Mouse (Mus musculus) testis, adult 2 months (tissue): ENCODE measurements around the gene Hist1h2bk. TPM values are rescaled to one million over a fixed set of nuclear protein-coding genes. Genes with fewer than 3 reads are reported as not detected.
A peak's percentile ranks its signal among the peaks of the same experiment; 100 is the strongest.

ENCODE experiments used
- H3K27ac ChIP-seq: fragments of 200-500 bp; 2 replicates; pipeline ENCODE4 v1.5.1; 2012; ENCODE audit warnings: low read depth, low read length; ENCODE audit not compliant: control insufficient read depth, insufficient read depth
- H3K27me3 ChIP-seq: fragments of 200-500 bp; 2 replicates; pipeline ENCODE4 v1.6.1; 2012; ENCODE audit warnings: mild to moderate bottlenecking, low read length, moderate library complexity; ENCODE audit not compliant: control insufficient read depth, insufficient read depth
- H3K36me3 ChIP-seq: fragments of 200-500 bp; 2 replicates; pipeline ENCODE4 v1.6.1; 2012; ENCODE audit warnings: mild to moderate bottlenecking, low read length; ENCODE audit not compliant: control insufficient read depth, insufficient read depth
- H3K4me1 ChIP-seq: fragments of 200-500 bp; 2 replicates; pipeline ENCODE4 v1.6.1; 2012; ENCODE audit warnings: low read length; ENCODE audit not compliant: control insufficient read depth, insufficient read depth
- H3K4me3 ChIP-seq: fragments of 200-500 bp; 2 replicates; pipeline ENCODE4 v1.5.1; 2012; ENCODE audit warnings: low read depth, mild to moderate bottlenecking, low read length, moderate library complexity, mixed read lengths; ENCODE audit not compliant: control insufficient read depth
- CTCF ChIP-seq: fragments of 200-500 bp; IDR thresholded peaks from 2 replicates; pipeline ENCODE4 v1.5.1; 2012; ENCODE audit warnings: low read depth, mild to moderate bottlenecking, inconsistent platforms, low read length, moderate library complexity; ENCODE audit not compliant: control insufficient read depth, insufficient read depth, insufficient replicate concordance
- POLR2A ChIP-seq: fragments of 200-500 bp; IDR thresholded peaks from 2 replicates; pipeline ENCODE4 v1.6.1; 2012; ENCODE audit warnings: low read depth, mild to moderate bottlenecking, inconsistent platforms, low read length, moderate library complexity; ENCODE audit not compliant: control insufficient read depth
- polyA plus RNA-seq: library from polyadenylated mRNA; depleted of rRNA; stranded (reverse); fragments of >200 nt; gene quantifications from 2 replicates; pipeline ENCODE4 v1.2.3, GENCODE M21; 2012

The Hist1h2bk gene
- polyA plus RNA-seq, 1 experiment: 11.3 TPM

GRCm38 (mm10) chr13:22028673-22029460 lies 6.8 kb upstream of the Hist1h2bk start:
- peak; percentile 96 for TF ChIP-seq CTCF
- no peak for TF ChIP-seq POLR2A
- H3K27me3 ChIP-seq: no peaks in the 10 kb centered on the region

GRCm38 (mm10) chr13:22029928-22030327 lies 5.7 kb upstream of the Hist1h2bk start:
- Histone ChIP-seq H3K4me1 (peaks cover 6% of the 10 kb centered on the region), H3K27ac (no peak overlapping the region), H3K4me3 (no peak overlapping the region), H3K27me3 (no peaks in the 10 kb centered on the region), H3K36me3 (no peaks in the 10 kb centered on the region)
- TF ChIP-seq POLR2A (no peak), CTCF (no peak)

More at GRCm38 (mm10) chr13:22028673-22029460, 6.8 kb upstream of the Hist1h2bk start:
- H3K4me3 ChIP-seq: peak overlapping the region; percentile 80
- H3K27ac ChIP-seq: peak overlapping the region; percentile 48
- H3K36me3 ChIP-seq: no peaks in the 10 kb centered on the region
- peaks cover 6% of the 10 kb centered on the region for H3K4me1 ChIP-seq

- no peak overlapping the region for H3K27ac ChIP-seq
- H3K36me3 ChIP-seq: no peaks in the 10 kb centered on the region
- H3K4me3 ChIP-seq: no peak overlapping the region
- peaks cover 6% of the 10 kb centered on the region for H3K4me1 ChIP-seq
- H3K27me3 ChIP-seq: no peaks in the 10 kb centered on the region
- TF ChIP-seq CTCF: no peak
- no peak for TF ChIP-seq POLR2A
These were observed 5.2 kb upstream of the Hist1h2bk start for GRCm38 (mm10) chr13:22030493-22030892.

- Histone ChIP-seq H3K4me3 (no peak overlapping the region), H3K36me3 (no peaks in the 10 kb centered on the region), H3K27ac (no peak overlapping the region), H3K27me3 (no peaks in the 10 kb centered on the region), H3K4me1 (peaks cover 4% of the 10 kb centered on the region)
- TF ChIP-seq POLR2A: no peak
- TF ChIP-seq CTCF: no peak
These were observed 1.8 kb upstream of the Hist1h2bk start for GRCm38 (mm10) chr13:22033741-22034442.

- no peak for TF ChIP-seq POLR2A
- TF ChIP-seq CTCF: no peak
- Histone ChIP-seq H3K27ac (0 out of 2 replicates have a peak overlapping the region, but pooled peaks have one; percentile 58), H3K27me3 (no peaks in the 10 kb centered on the region), H3K4me1 (peaks cover 4% of the 10 kb centered on the region), H3K36me3 (no peaks in the 10 kb centered on the region), H3K4me3 (peak overlapping the region; percentile 42)
These were observed 1.0 kb upstream of the Hist1h2bk start for GRCm38 (mm10) chr13:22034443-22035266.

DNA sequence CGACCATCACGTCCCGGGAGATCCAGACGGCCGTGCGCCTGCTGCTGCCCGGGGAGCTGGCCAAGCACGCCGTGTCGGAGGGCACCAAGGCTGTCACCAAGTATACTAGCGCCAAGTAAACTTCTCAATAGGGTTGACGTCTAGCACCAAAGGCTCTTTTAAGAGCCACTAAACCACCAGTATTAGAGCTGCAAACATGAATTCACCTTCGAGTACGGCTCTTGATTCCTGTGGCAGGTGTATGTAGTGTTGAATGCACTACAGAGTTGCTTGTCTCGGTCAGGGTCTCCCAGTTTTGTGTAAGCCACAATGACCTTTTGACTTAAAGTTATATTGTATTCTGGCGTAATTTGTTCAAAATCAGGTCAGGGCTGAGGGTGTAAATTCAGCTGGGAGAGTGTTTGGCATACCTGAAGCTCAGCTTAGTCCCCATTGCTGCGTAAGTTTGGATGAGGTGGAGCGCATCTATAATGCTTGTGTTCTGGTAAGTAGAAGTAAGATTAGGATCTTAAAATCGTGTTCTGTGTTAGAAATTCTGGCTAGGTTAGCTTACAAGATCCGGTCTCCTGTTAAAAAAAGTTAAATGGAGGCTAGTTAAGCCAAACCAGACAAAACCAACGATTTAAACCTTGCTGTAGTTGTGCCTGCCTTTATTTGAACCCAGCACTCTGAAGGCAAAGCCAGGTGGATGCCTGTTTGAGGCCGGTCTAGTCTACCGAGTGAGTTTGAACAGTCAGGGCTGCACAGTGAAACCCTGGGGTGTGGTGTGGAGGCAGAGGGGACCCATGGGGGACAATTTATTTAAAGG lies 683 bp downstream of the Hist1h2bk start:
- H3K4me1 ChIP-seq: peaks cover 4% of the 10 kb centered on the region
- H3K36me3 ChIP-seq: no peaks in the 10 kb centered on the region
- peak overlapping the region; percentile 18; the same call in 1 of the 2 replicates for H3K4me3 ChIP-seq
- peak overlapping the region; percentile 53; the same call in 1 of the 2 replicates for H3K27ac ChIP-seq
- H3K27me3 ChIP-seq: no peaks in the 10 kb centered on the region
- TF ChIP-seq CTCF: no peak
